Mouse (Mus musculus) monocyte, adult 2 months (primary cell): ENCODE measurements around the gene Napb.

Experiments
- DNase-seq, 2 experiments: peaks; one replicate each; pipeline ENCODE4 v3.0.0; 2022; ENCODE audit warnings: low spot score in 2 of 2, low read depth in 1 of 2

Napb gene

DNA sequence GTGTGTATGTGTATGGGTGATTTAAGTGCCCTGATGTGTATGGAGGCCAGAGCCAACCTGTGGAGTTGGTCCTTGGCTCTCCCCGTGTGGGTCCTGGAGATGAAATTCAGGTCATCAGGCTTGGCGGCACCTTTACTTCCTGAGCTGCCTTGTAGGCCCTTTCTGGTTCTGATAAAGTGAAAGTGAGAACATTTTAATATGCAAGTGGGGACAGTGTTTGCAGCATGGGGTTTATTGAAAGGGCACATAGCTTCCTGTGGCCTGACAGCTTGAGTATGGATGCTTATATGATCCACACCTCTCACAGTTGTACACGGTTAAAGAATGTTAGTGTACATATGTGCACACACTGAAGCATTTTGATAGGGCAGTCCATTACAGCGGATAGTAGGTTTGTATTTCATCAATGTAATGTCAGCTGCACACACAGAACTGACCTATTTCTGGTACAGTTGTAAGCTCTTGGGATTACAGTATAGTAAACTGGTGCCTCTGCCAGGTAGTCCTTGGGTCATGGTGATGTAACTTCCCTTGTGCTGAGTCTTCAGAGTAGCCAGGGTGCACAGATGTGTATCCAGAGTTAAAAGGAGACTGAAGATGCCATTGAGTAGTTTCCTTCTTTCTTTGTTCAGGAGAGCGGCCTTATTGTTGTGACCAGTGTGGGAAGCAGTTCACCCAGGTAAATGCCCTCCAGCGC lies 42.7 kb downstream of the Napb start:
- DNase-seq, result no peak

DNA sequence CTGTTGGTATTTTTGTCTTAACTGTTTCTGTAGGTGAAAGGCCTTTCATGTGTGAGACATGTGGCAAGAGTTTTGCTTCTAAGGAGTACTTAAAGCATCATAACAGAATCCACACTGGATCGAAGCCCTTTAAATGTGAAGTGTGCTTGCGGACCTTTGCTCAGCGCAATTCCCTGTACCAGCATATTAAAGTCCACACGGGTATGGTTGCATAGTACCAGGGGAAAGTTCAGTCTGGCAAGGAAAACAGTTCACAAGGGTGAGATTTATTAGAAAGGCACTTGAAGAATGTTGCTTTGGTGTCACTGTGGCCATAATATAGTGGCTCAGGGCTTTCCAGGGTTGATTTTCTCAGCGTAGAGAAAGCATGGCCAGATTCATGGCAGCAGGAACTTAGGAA lies 44.3 kb downstream of the Napb start:
- DNase-seq, result no peak

DNA sequence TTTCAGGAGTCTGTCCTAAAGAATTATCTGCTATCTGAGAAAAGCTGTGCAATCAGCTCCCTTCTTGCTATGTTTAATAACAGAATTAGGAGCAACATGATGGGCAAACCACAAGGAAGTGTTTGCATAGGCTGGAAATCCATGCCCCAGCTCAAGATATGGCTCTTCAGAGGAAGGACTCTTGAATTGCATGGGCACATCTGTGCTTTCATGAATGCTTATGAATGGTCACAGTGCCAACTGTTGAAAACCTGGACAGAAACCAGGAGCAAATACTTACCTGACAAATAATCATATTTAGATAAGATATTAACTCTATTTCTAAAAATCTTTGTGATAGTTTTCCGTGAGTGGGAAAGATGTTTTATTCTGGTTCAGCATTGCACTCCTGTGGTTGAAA lies 45.4 kb downstream of the Napb start:
- no peak for DNase-seq

DNA sequence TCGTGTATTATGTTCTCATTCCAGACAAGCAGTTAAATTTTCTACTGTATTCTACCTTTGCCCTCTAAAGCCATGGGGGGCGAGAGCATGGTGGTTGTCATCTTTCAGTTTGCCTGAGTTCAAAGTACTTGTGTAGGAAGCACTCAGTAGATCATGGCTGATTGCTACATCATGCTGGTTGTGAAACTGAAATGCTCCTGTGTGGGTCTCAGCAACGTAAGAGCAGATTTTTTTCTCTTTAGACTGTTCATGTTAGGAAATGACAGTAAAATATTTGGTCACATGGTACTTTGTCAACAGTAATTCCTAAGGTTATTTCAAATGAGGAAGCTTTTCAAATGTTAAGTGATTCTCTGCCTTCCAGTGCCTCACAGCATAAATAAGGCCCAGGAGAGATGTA lies 46.6 kb downstream of the Napb start:
- DNase-seq, result peak in 1 of 2 experiments; percentile 18

DNA sequence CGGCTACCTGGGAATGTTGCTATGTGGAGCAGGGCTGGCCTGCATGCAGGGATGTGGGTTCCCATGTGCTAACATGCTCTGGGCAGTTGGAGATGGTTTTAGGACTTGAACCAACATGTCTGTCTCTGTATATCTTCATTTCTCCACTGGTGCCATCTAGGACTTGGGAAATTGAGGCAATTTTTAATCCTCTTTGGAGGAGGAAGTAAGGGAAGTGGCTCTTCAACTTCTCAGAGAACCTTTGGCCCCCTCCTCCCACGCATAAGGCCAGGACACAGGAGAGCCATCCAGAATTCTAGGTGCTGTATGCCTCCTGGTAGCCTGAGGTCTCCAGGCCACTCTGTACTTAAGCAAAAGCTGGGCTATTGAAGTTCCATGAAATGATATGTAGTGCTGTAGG lies 47.3 kb downstream of the Napb start:
- no peak for DNase-seq

DNA sequence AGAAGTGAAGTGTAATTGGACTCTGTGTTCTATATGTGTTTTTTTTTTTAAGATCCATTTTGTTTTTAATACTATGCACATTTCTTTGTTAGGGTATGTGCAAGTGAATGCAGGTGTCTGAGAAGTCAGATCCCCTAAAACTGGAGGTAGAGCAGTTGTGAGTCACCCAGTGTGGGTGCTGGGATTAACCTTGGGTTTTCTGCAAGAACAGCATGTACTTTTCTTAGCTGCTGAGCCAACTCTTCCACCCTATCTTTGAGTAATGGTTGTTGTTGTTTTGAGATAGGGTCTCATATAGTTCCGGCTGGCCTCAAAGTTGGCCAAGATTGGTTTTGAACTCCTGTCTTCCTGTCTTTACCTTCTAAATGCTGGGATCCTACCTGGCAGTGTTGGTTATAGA lies 49.2 kb downstream of the Napb start:
- DNase-seq, result no peak

DNA sequence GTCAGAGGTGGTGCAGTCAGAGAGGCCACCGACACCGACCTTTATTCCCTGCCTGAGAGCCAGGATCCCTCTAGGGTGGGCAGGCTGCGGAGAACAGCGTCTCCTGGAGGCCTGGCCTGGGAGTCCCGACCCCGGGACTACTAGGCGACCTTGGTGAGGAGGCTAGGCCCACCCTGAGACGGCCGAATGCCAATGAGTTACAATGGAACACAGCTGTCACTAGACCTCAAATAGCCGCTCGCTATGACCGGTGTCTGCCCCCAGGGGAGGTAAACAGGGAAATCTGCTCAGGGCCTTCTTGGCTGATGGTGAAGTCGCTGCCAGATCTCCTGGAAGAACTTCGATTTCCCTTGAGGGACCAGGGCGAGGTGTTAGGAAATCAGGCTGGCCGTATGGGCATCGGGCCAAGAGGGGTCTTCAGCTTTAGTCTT lies 50.8 kb downstream of the Napb start:
- peak in 1 of 2 experiments; percentile 19 for DNase-seq

DNA sequence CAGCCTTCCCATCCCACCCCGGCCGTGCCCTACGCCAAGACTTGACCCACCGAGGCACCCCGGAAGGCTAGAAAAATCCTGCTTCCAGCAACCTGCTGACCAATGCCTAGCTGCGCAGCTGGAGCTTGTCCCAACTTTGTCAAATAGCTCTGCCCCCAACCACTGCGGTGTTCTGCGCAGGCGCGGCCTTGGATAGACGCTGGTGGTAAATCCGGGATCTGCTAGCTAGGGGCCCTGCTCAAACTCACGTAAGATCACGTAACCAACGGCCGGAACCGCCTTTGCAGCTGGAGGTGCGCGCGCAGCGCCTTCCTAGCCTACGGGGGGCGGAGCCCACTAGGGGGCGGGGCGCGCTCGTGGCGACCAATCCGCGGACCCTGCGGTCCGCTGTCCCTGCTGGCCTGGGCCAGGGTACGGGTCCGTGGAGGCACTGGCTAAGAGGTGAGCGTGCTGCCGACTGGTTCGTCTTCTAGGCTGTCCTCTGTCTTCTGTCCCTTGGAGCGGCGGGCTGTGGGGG lies 51.4 kb downstream of the Napb start, which contains the start of gene Gzf1:
TSS of gene Gzf1 (plus strand) at position 249 of the 517 bp plus-strand sequence.
- peak; percentile 89 to 95 for DNase-seq

DNA sequence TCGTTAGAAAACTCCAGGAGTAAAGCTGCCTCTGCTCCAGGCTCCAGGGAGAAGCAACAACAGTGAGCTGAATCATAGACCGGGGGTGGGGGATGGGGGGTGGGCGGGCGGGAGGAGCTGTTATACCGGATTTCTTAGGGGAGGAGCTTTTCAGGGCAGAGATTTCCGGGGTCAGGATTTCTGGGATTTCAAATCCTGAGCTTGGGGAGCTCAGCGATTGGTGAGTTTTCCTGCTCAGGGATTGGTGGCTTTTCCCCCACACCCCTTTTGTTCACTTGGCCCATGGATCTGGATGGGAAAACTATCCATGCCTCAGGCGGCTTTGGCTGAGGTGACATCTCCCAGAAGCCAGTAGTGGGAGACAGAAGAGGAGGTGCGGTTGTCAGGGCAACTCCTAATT lies 52.9 kb downstream of the Napb start:
- no peak for DNase-seq

DNA sequence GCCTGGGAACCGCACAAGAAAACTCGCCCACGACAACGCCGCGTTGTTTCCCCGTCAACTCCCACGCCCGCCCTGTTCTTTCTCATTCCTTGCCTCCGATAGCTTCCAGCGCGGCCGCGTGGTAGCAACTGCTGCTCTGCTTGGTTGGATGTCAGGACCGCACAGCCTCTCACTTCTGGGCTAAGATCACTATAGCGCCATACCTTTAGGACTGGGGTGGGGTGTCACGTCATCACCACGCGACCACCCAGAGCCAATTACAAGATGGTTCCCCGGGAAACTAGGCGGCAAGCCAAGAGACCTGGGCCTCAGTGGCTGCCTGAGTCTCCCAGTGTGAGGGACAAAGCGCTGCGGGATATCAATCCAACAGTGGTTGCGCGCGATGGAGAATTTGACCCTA lies 54.5 kb downstream of the Napb start:
- DNase-seq, result no peak

DNA sequence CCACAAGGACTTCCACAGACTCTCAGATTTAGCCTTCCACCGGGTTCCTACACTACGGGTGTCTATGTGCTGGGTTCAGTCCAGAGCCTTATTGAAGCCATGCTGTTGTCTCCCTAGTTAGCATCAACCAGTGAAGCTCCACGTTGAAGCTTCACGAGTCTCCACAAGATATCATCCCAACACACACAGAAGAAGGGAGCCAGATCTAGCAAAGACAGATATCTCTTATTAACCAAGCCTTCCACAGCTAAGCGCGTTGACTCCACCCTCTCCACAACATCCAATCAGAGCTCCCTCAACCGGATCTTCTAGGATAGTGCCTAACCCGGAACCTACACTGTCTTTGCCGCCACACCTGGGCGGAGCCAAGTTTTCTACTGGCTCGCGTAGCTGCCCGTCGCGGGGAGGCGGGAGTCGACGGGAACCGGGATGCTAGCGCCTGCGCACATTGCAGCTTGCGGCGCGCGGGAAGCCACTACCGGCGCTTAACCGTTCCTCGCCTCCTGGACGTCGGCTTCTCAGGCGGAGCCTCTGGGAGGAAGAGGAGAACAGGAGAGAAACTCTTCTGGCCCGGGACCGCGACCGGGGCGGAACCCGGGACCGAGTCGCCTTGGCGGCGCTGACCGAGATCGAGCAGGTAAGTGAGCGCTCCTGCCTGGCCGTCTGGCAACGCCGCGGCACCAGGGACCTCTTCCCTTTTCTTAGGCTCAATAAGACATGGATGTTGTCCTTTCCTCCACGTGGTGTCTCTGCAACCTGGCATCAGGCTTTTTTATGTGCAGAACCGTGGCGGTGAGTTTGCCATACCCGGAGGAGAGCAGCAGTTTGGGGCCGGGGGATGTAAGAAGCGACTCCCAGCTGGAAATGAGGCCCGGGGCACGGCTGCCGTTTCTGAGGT lies 59.8 kb downstream of the Napb start, which contains the start of gene Nxt1:
TSS of gene Nxt1 (plus strand) at position 403 of the 898 bp plus-strand sequence.
- DNase-seq, result peak; percentile 98

DNA sequence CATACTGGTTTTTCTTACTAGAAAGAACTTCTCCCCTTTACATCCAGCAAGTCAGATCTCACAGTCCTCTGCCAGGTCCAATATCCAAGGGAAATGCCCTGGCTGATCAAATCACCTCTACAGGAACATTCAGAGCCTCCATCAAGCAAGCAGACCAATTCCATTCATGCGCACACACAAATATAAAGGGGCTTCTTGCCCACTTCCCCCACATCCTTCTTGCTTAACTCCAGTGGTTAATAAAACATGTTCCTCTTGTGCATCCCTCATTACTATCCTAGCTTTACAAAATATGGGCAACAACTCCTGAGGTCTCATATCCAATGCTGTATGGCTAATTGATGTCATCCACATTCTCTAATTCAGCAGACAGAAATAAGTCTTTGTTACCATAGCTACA lies 68.8 kb downstream of the Napb start:
- DNase-seq, result no peak

DNA sequence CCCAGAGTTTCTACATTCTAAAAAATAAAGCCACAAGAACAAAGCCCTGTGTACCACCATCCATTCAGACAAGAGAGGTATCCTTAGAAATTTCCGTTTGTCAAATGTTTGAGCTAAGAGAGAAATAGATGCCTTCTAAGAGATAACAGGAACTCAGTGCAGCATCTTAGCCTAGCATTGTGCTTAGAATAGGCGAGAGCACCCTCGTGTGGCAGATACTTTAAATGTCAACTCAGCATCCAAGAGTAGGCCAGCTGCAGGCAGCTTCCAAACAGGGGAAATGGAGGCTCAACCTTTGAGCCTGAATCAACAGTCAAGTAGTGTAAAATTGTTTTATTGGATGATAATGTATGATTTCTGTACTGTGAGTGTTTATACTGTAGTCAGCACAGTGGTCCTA lies 77.3 kb downstream of the Napb start:
- peak; percentile 9 to 45 for DNase-seq

DNA sequence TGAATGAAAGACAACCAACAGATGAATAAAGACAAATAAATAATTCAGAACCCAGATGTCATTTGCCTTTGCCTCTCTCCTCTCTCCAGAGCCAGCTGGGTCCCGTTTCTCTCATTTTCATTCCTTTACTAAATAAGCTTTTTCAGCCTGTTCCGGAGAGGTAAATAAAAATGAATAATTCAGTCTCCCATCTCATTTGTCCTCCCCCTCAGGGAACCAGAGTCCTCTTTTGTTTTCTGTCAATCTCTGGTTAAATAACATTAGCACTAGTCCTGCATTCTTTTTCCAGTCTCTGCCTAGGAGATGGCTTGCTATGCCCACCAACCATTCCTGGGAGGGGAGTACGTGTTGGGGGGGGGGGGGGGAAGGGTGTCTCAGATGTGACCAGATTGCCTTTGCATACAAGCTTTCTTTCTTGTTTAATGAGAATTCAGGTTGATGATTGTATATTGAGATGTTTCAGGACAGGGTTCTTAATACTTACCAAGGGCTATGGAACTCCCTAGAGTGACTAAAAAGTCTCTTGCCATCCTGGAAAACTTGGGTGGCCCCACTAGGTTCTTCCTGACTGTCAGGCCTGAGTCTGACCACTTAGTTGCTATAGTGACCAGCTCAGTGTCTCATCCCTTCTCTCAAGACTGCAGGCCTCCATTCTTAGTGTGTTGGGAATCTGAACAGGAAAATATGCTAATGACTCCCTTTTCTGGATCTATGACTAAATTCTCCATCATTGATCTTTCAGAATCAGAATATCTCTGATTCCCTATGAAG lies 81.5 kb downstream of the Napb start:
- no peak for DNase-seq

DNA sequence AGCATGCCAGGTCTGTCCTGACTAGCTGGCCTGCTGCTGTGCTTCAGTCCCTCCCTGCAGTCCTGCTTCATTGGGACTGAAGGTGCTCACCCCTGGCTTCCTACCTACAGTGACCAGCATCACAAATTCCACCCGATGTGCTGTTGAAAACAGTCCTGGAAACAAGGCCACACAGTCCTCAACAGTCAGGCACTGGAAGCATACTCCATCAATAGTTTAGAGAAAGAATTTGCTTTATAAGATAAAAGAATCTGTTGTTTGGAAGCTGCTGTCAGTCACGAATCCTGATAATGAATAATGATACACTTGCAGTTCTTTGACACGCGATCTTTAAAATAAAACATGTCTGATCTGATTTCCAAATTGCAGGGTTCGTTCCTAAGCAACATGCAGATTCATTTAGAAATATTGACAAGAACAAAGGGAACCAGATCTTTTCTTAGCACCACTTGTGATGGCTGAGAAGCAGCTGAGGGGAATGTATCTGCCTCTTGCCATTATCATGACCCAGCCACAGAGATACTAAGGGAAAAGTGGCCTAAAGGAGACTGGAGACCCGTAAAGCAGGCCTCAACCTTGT lies 87.8 kb downstream of the Napb start:
- DNase-seq, result no peak
